Mouse (Mus musculus) frontal cortex, adult 2 months (tissue): ENCODE data around the gene Rhbdf1. TPM values are rescaled to one million over a fixed set of nuclear protein-coding genes. Genes with fewer than 3 reads are reported as not detected.

Experiments used
- DNase-seq, 2 experiments: peaks; one replicate each; pipeline ENCODE4 v3.0.0; 2022; ENCODE audit warnings: low spot score in 1 of 2; ENCODE audit errors: extremely low spot score in 1 of 2
- polyA plus RNA-seq: library from polyadenylated mRNA; depleted of rRNA; stranded (reverse); fragments of >200 nt; gene quantifications from 2 replicates; pipeline ENCODE4 v1.2.3, GENCODE M21; 2012

The Rhbdf1 gene
- polyA plus RNA-seq, 1 experiment: 26.7 TPM

DNA sequence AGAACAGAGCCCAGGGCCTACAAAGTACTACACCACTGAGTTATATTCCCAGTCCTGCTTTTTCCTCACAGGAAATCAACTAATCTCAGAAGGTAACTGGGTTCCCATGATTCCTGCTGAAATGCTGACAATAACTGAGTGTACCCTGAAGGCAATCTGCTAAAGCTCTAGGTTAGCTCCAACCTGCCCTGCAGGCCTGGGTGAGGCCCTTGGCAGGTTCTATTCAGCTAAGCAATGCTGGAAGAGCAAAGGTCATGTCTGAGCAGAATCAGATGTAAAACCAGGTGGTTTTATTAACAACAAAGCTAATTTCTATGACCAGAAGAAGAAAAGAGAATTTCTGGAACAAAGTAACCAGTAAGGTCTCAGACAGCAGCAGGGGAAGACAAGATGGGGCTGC, 19.3 kb upstream of the Rhbdf1 start:
- no peak for DNase-seq

DNA sequence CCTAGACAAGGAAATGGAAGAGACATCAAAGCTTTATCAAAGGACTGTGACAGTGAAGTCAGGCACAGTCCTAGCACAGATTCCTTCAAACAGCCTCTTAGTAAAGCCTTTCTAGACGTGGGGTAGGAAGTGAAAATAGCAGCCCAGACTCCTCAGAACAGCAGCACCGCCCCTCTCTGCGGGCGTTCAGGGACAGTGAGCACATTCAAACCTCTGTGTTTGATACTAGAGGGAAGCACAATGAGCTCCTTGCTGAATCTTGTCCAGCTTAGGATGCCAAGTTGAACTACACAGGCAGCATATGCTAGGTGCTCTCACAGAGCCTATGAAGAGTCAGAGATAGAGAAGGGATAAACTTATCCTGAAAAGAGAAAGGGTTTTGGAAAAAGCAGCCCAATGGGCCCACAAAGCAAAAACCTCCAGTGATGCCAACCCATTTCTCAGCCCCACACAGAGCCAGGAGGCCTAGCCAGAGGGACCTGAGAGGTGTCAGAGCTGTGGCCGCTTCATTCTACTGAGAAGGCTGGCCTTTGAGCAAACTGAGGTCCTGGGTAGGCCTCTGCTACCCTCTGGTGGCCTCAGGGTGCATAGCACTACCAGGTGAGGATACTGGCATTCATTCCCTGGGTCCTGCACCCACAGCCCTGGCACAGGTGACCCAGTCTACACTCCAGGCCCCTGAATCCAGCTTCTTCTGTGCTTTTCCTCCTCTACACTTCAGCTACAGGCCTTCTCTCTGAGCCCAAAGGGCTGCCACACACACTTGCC, 16.2 kb upstream of the Rhbdf1 start:
- peak in 1 of 2 experiments; percentile 86 for DNase-seq

DNA sequence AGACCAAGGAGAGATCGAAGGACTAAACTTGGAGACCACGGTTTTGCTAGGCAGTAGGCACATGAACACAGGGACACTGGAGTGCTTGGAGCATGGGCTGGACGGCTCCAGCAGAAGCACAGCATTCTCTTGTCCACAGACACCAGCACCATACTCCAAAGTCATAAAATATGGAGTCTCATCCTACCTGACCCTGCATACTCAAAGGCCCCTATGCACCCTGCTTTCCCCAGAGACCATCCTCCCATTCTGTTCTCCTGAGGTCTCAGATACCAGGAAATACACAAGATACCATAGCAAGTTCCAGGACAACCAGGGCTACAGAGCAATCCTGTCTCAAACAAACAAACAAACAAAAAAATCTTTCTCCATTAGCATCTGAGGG, 15.3 kb upstream of the Rhbdf1 start:
- no peak for DNase-seq

DNA sequence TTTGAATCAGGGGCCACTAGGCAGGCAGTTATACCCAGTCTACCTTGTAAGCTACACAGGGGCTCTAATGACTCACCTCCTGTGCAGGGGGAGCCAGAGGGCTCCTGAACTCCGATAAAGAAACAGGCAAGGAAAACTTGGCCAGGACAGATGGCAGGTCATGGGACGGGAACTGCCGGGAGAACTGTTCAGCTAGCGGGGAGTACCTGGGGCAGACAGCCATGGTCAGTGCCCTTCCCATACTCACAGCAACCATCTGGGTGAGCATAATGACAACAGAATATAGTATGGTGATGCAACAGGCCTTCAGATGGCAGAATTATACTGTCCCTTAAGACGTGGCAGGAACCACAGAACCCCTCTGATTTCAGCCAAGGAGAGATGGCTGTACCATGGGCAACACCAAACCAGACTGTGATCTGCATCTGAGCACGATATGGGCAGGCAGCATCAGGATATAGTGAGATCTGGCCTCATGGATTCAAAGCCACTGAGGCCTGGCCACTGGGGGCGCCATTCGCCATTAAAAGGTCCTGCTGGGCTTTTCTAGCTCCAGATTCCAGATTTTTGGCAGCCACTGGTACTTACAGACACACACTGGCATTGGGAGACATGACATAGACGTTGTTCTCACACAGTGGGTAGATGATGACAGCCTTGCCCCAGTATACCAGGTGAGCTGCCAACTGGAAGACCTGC, 14.8 kb upstream of the Rhbdf1 start:
- no peak for DNase-seq

DNA sequence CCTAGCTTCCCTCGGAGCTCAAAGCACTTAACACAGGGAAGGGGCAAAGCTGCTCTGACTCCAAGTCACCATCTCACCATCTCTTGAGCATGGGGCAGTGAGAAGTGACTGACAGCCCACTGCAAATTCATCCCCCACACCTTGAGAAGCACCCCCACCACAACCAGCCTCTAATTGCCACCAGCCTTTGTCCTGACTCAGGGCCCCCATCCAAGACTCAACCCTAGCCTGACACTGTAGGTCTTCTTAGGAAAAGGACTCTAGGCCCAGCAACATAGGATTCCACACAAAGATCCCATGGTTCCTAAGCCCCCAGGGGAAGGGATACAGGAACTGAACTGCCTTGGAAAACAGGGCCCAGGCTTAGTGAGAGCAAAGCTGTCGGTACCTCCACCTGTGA, 14.0 kb upstream of the Rhbdf1 start:
- DNase-seq: no peak

DNA sequence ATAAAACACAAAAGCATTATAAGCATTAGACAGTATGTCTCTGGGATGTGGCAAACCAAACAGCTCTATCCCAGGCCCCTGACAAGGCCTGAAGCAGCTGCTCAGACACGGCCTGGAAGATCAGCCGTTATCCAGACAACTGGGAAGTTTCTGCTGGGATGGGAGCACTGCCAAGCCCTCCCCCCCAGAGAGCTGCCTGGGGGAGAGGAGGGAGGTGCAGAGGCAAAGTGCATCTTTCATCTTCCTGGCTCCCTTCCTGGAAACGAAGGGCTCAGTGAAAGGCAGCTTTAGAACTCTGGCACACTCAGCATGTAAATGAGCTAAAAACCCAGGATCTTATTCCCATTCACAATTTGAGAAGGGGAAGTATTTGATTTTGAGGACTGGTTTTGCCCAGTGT, 13.5 kb upstream of the Rhbdf1 start:
- DNase-seq: peak in 1 of 2 experiments; percentile 81

DNA sequence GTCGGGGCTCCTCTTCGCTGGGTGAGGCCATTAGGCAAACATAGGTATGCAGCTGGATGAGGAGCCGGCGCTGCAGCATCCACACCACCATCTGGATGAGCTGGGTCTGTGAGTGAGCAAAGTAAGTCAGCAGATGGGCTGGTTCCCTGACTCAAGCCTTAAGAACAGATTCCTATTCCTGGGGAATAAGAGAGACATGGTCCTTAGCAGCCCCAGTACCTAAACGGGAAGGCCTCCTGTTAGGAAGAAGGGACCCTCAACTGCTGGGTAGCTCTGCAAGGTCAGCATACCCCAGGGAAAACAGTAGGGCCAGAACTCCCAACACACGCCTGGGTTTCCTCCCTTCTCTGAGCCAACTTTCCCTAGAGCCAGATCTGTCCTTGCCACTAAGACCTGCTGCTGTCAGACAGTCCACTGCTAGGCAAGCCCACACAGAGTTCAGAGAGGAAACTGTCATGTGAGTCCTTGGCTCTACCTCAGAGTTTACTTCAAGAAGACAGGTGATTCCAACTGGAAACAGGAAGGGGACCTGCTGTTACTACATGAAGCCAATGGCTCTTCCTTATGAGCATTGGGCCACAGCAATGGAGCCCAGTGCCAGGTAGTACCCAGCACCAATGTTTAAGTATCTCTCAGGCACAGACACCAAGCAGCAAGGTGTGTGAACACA, 12.9 kb upstream of the Rhbdf1 start:
- no peak for DNase-seq

DNA sequence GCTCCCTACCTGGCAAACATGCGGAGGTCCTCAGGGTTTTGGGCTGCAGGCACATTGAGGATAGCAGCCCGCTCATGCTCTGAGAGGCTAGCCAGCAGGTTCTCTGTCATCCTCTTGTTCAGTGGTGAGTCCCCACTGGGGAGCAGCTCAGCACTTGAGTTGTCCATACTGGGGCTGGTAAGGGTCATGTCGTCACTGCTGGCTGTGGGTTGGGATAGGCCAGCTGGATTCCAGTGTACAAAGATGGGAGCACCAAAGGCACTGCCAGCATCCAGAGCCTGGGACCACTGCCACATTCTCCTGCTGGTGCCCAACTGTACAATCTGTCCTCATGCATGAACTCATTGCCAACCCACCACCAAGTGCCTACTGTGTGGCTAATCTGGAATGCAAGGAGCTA, 11.8 kb upstream of the Rhbdf1 start:
- DNase-seq: no peak

DNA sequence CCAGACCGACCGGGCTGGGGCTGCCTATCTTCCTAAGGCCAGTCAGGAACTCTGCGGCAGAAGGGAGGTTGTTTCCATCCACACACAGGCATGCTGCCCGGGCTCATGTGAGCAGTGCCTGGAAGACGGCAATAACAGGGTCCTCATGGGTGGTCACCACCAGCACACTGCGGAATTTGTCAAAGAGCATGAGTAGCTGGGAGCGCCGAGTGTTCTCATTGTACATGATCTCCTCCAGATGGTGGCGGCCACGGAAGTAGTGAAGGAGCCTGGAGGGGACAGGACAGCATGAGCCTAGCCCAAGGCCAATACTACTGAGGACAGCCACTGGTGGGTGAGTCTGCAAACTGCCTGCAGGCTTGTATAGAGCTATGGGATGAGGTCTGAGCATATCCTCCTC, 10.7 kb upstream of the Rhbdf1 start:
- no peak for DNase-seq

DNA sequence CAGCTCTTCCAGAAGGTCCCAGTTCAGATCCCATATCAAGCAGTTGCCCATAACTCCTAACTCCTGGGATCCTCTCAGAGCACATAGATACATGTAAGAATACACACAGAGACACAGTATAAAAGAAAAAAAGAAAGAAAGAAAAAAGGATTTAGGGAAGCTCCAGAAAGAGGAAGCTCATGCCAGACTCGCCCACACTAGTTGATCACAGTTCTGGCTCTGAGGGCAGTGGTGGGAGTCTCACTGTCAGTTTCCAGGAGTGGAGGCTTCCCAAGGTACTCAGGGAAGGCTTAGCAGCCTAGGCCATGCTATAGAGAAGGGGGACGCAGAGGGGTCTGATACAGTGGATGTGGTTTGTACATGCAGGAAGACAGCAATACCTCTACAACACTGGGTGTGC, 9.0 kb upstream of the Rhbdf1 start:
- DNase-seq: peak in 1 of 2 experiments; percentile 74

DNA sequence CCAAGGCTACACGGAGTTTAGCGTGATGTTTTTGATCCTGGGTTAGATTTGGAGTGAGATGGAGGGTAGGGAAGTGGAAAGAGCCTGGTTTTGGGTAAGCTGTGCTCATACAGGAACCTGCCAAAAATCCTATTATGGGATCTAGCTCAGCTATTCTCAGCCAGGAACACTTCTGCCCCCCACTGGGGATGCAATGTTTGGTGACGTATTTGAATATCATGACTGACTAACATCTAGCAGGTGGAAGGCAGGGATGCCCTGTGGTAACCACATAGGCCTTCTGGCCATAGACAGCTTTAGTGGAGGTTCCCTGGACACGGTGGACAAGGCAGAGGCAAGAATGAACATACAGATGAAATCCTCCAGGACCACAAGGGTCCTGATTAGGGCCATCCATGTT, 8.1 kb upstream of the Rhbdf1 start:
- peak in 1 of 2 experiments; percentile 78 for DNase-seq

DNA sequence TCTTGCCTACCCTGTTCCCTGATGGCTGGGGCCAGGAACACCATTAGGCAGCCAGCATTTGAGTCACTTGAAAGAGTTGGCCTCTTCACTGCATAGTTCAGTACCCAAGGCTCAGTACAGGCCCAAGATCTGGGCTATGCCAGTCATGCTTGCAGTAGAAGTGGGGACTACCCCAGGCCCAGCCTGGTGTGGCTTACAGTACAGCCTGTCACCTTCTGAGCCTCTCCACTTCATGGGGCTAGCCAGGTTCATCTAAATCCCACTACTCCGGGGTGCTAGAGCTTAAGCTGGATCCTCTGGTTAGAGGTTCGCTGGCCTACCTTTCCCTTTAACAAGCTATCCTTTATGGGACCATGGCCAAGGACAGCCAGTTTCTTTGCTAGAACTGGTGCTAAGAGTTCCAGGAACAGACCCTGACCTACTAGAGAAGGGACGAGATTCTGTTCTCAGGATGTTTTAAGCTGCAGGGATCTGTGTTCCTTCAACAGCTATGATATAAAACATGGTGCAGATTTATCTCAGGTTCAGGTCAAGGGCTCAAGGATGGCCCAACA, 6.3 kb upstream of the Rhbdf1 start:
- no peak for DNase-seq

DNA sequence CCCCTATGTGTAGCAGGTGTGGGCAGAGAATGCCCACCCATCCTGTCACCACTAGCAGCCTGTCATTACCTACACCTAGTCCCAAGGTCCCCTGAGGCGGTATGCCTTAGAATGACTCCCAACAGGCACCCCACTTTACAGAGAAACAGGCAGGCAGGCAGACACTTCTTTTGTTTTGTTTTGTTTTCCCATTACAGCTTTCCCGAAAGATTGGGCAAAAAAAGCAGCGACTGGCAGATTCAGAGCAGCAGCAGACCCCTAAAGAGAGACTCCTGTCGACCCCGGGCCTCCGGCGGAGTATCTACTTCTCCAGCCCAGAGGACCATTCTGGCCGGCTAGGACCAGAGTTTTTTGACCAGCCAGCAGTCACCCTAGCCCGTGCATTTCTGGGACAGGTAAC, 5.5 kb upstream of the Rhbdf1 start:
- no peak for DNase-seq

DNA sequence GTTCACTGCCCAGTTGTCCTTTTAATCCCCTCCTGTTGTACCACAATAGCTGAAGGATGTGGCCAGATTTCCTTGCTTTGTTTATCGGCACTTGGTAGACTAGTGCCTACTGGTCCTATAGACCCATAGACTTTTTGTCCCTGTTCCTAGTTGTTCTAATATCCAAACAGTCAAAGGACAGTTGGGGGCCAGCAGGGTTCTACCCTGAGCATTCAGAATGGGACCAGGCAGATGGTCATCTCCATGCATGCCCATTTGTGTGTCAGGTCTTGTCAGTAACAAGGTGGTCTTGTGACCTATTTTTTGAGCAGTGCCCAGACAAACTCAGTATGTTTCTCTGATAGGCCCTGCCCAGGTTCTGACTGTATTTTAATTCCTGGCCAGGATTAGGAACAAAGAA, 4.9 kb upstream of the Rhbdf1 start:
- no peak for DNase-seq

DNA sequence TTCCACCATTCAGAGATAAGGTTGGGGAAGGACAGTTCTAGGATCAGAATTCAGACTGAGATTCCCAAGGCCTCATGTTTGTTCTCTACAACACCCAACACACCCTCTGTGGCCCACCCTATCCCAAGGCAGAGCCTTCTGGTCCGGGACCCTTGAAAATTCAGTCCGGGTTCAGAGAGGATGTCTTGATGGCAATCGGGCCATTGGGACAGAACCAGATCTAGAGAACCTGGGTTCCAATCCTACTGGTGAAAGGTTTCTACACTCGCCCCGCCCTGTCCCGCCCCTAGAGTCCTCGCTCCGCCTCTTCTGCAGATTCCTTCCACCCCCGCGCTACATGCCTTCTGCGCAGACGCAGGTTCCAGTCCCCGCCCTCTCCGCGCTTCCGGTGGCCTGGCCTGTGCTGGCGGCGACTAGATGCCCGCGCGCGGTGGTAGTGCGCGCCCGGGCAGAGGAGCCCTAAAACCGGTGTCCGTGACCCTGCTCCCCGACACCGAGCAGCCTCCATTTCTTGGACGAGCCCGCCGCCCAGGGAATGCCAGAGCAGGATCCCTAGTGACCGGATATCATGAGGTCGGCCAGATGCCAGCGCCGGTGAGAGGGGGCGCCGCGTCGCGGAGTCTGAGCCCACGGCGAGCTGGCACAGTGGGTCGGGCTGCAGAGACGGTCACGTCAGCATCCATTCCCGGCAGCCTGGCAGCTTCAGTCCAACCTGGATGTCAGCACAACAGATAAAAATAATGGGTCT, 4.2 kb upstream of the Rhbdf1 start, which contains the start of gene Mpg:
Gene Mpg (plus strand): TSS at position 382 of the 748 bp plus-strand sequence.
- DNase-seq: peak; percentile 75 to 91

DNA sequence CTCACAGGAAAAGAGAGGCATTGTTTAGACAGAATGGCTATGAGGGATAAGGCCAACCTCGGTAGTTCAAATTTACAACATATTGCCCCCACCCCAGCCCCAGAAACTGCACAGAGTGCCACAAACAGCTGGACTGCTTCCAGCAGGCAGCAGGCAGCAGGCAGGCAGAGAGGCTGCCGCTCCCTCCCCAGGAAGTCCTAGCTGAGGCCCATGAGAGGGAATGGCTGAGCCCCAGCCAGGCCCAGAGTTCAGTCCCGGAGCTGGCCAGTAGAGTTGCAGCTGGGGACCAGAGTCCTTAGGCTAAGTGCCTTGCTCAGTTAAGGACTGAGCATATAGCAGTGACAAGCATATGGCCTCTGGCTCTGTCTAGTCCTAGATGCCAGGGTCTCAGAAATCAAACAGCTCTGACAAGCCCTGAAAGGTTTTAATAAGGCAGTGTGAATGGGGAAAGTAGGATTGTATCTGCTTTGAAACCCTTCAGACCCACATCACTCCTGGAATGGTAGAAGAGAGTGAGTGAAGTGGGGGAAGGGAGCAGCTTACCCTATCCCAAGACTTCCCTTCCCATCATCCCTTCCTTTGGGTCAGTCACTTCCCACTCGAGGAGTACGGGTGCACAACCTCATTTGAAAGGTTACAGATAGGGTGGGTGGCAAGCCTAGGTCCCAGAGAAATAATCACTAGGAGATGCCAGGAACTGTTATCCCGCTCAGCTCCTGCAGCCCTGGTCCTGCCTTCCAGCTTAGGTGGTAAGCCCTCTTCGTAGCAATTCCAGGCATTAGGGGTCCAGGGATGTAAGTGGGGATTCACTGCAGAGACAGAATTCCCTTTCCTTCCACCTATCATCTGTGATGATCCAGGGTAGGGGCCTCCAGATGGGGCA, 3.4 kb upstream of the Rhbdf1 start:
- no peak for DNase-seq

DNA sequence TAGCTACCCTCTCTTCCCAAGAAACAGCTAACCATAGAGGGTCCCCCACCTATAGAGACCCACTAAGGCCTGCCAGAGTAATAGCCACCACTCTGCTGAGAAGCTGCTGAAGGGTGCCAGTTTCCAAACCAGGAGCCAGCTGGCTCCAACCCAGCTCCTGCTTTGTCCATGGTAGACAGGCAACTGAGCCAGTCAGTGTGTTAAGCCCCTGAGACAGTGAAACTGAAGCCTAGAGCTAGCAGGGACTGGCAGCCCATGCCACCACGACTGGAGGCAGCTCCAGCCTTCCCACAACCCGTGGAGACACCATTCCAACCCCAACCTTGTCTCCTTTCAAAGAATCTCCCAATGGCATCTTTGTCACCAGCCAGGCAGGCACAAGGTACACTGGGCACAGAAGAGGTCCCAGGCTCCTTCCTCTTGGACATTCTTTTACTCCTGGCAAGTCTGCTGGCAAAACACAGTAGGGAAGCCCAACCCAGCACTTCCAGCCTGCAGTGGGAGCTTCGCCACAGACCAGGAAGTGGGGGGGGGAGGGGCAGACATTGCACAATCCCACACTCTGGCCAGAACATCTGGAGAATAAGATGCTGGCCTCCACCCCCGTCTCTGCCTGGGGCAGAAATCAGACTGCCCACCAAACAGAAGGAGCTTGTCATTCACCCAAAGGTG, 2.5 kb upstream of the Rhbdf1 start:
- DNase-seq: no peak

DNA sequence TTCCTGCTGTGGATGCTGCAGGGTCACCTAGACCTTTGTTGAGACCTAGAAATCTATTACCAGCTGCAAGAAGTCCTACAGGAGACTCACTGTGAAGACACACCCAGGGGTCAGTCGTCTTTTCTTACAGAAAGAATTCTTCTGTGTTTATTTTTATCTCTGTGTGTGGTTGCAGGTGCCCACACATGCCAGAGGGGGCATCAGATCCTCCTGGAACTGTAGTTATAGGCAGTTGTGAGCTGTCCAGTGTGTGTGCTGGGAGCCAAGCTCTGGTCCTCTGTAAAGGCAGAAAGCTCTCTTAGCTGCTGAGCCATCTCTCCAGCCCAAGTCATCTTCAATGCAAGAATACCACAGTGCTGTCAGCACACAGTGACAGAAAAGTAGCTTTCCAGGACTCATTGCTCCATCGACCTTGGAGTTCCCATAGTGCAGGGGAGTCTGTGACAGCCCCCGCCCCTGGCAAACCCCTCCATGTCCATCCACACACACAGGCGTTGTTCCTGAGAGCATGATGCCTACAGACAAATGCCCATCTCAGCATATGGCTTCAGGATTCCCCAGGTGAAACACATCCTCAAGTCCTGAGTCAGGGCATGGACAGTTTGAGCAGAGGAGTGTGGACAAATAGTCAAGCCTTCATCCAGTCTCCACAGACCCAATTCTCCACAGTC, 1.3 kb upstream of the Rhbdf1 start:
- no peak for DNase-seq
